Mouse (Mus musculus): ENCODE data around the gene Pgls. TPM values are rescaled to one million over a fixed set of nuclear protein-coding genes. Genes with fewer than 3 reads are reported as not detected.

The Pgls gene
- total and polyA plus RNA-seq, 2 experiments, result 111 to 119 TPM

DNA sequence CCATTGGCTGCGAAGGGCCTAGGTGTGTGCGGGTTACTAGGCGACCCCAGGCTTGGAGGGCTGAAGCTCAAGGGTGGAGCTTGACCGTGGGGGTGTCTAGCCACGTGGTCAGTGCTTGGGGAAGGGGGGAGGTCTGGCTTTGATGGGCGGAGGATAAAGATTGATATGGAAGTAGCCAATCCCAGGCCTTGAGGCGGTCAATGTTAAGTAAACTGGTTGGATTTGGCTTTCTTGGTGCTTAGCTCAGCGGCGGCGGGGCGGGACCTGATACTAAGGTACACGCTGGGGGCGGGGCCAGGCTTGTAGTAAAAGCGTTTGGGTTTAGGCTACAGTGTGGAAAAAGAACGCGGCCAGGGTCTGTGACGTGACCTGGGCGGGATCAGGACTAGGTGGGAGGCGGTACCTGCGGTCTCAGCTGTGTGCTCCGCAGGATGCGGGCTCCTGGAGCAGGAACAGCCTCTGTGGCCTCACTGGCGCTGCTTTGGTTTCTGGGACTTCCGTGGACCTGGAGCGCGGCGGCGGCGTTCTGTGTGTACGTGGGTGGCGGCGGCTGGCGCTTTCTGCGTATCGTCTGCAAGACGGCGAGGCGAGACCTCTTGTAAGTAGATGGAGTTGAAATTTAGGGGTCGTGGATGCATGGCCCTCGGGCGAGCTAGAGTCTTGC lies 21.6 kb upstream of the Pgls start:
- Histone ChIP-seq H3K9ac (ENCODE audit: low read depth, low read length) (peak overlapping the region; percentile 42), H3K79me2 (ENCODE audit: control insufficient read depth, insufficient read depth, low read length) (0 out of 2 replicates have a peak, but pooled peaks cover 2% of the 10 kb centered on the region), H3K27me3 (ENCODE audit: control insufficient read depth, insufficient read depth, low read length) (no peaks in the 10 kb centered on the region), H3K4me1 (ENCODE audit: control insufficient read depth, insufficient read depth, low read length) (peaks cover 4% of the 10 kb centered on the region; the same call in 1 of the 2 replicates), H3K36me3 (ENCODE audit: control insufficient read depth, insufficient read depth, low read length) (no peaks in the 10 kb centered on the region), H3K27ac (replicated peaks; ENCODE audit: insufficient read depth, low read depth, low read length) (peak overlapping the region; percentile 18), H3K4me3 (ENCODE audit: insufficient read depth, low read depth, low read length) (peak overlapping the region; percentile 48)
- WGBS, result 2% methylated on average over 41 of the region's 41 CpGs
- TF ChIP-seq POLR2A (IDR thresholded peaks at IDR 0.05; ENCODE audit: extremely low read depth, insufficient read depth, low read length) (0 out of 2 replicates have a peak, but pooled peaks have one; percentile 34), CTCF (IDR thresholded peaks at IDR 0.05; ENCODE audit: low read depth, low read length) (no peak)
- peak; percentile 96 for DNase-seq (ENCODE audit: extremely low read depth, low read depth, low spot score)

DNA sequence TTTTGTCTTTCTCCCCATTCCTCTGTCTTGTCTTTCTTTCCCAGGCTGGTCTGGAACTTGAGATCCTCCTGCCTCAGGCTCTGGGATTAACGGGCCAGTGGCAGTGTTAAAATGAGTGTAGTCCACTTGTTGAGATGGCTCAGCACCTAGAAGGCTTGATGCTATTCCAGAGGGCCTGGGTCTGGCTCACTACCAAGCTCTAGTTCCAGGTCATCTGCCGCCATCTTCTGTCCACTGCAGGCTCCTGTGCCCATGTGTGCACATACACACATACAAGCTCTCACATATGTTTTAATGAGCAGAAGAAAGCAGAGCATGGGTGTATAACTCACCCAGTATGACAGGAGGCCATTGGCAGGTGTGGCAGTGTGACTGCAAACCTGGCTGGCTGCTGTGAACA lies 19.9 kb upstream of the Pgls start:
- no peaks in the 10 kb centered on the region for H3K36me3 ChIP-seq (ENCODE audit: control insufficient read depth, insufficient read depth, low read length)
- 0 out of 2 replicates have a peak, but pooled peaks cover 2% of the 10 kb centered on the region for H3K79me2 ChIP-seq (ENCODE audit: control insufficient read depth, insufficient read depth, low read length)
- 84% methylated on average over 2 of the region's 2 CpGs for WGBS
- no peaks in the 10 kb centered on the region for H3K27me3 ChIP-seq (ENCODE audit: control insufficient read depth, insufficient read depth, low read length)
- TF ChIP-seq POLR2A (IDR thresholded peaks at IDR 0.05; ENCODE audit: extremely low read depth, insufficient read depth, low read length) (no peak), CTCF (IDR thresholded peaks at IDR 0.05; ENCODE audit: low read depth, low read length) (no peak)
- no peak overlapping the region for H3K9ac ChIP-seq (ENCODE audit: low read depth, low read length)
- H3K4me3 ChIP-seq (ENCODE audit: insufficient read depth, low read depth, low read length), result no peak overlapping the region
- DNase-seq (ENCODE audit: extremely low read depth, low read depth, low spot score), result no peak
- peaks cover 4% of the 10 kb centered on the region; the same call in 1 of the 2 replicates for H3K4me1 ChIP-seq (ENCODE audit: control insufficient read depth, insufficient read depth, low read length)
- H3K27ac ChIP-seq (replicated peaks; ENCODE audit: insufficient read depth, low read depth, low read length), result no peak overlapping the region

DNA sequence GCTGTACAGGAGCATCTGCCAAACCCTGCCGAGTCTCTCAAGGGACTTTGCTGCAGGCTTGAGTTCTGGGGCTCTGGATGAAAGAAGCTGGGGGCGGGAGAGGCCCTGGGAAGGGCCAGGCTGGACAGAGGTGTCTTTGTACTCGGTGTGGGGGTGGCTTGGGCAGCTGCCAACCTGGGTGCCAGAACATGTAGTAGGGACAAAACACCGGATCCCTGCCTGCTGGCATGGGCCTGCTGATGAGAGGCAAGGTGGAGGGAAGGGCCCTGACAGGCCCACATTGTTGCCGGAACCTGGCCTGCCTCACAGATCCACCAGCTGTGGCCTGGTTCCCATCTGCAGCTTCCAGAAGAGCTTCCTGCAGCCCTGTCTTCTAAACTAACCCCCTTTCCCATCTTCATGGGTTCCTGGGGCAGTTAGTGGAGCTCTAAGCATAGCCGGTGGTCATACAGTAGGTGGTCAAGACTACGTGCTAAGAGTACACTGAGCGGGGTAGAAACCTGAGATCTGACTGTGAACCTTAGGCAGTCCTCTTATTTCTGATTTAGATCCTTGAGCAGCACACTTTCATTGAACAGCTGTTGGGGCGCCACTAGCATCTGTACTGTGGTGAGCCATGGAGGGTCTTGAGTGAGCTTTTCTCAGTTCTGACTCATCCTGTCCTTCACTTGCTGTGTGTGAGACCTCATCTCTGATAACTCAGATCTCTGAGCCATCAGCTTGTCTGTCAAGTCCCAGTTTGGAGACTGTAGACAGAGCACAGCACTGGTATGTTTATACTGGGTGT lies 18.9 kb upstream of the Pgls start:
- DNase-seq (ENCODE audit: extremely low read depth, low read depth, low spot score), result no peak
- no peaks in the 10 kb centered on the region for H3K36me3 ChIP-seq (ENCODE audit: control insufficient read depth, insufficient read depth, low read length)
- no peak overlapping the region for H3K4me3 ChIP-seq (ENCODE audit: insufficient read depth, low read depth, low read length)
- no peak overlapping the region for H3K27ac ChIP-seq (replicated peaks; ENCODE audit: insufficient read depth, low read depth, low read length)
- WGBS, result 58% methylated on average over 9 of the region's 9 CpGs
- H3K9ac ChIP-seq (ENCODE audit: low read depth, low read length), result no peak overlapping the region
- peaks cover 3% of the 10 kb centered on the region; the same call in 1 of the 2 replicates for H3K4me1 ChIP-seq (ENCODE audit: control insufficient read depth, insufficient read depth, low read length)
- H3K27me3 ChIP-seq (ENCODE audit: control insufficient read depth, insufficient read depth, low read length), result no peaks in the 10 kb centered on the region
- TF ChIP-seq POLR2A (IDR thresholded peaks at IDR 0.05; ENCODE audit: extremely low read depth, insufficient read depth, low read length) (no peak), CTCF (IDR thresholded peaks at IDR 0.05; ENCODE audit: low read depth, low read length) (no peak)
- H3K79me2 ChIP-seq (ENCODE audit: control insufficient read depth, insufficient read depth, low read length), result 0 out of 2 replicates have a peak, but pooled peaks cover 2% of the 10 kb centered on the region

DNA sequence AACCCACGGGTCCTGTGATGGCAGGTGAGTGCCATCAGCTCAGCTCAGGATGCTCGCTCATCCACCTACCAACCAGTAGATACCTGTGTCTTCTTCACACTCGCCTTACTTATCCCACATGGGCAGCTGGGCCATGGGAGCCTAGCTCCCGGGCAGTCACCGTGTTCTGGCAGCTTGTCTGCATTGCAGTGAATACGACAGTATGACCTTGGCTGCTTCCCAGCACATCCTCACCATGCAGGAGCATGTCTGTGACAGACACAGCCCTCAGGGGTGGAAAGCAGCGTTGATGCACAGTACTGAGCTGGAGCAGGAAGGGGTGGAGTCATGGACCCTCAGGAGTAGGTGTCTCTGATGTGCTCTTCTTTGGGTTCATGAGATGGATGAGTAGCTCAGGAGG lies 17.6 kb upstream of the Pgls start:
- TF ChIP-seq CTCF (IDR thresholded peaks at IDR 0.05; ENCODE audit: low read depth, low read length) (no peak), POLR2A (IDR thresholded peaks at IDR 0.05; ENCODE audit: extremely low read depth, insufficient read depth, low read length) (no peak)
- 80% methylated on average over 7 of the region's 7 CpGs for WGBS
- Histone ChIP-seq H3K79me2 (ENCODE audit: control insufficient read depth, insufficient read depth, low read length) (0 out of 2 replicates have a peak, but pooled peaks cover 2% of the 10 kb centered on the region), H3K9ac (ENCODE audit: low read depth, low read length) (no peak overlapping the region), H3K4me1 (ENCODE audit: control insufficient read depth, insufficient read depth, low read length) (no peaks in the 10 kb centered on the region), H3K27ac (replicated peaks; ENCODE audit: insufficient read depth, low read depth, low read length) (no peak overlapping the region), H3K36me3 (ENCODE audit: control insufficient read depth, insufficient read depth, low read length) (no peaks in the 10 kb centered on the region), H3K27me3 (ENCODE audit: control insufficient read depth, insufficient read depth, low read length) (no peaks in the 10 kb centered on the region), H3K4me3 (ENCODE audit: insufficient read depth, low read depth, low read length) (no peak overlapping the region)
- no peak for DNase-seq (ENCODE audit: extremely low read depth, low read depth, low spot score)

DNA sequence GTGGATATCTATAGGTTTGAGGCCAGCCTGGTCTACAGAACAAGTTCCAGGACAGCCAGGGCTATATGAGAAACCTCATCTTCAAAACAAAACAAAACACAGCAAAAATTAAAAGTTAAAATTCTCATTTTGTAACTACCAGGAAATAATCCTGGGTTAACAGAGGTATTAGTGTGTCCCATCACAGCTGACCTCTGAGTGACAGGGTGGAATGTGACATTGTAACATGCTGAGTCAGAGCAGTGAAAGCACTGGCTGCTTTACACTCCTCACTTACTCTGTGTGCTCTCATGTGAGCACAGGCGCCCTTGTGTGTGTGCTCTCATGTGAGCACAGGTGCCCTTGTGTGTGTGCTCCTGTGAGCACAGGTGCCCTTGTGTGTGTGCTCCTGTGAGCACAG lies 17.0 kb upstream of the Pgls start:
- TF ChIP-seq POLR2A (IDR thresholded peaks at IDR 0.05; ENCODE audit: extremely low read depth, insufficient read depth, low read length) (no peak), CTCF (IDR thresholded peaks at IDR 0.05; ENCODE audit: low read depth, low read length) (no peak)
- H3K4me3 ChIP-seq (ENCODE audit: insufficient read depth, low read depth, low read length), result no peak overlapping the region
- no peak overlapping the region for H3K27ac ChIP-seq (replicated peaks; ENCODE audit: insufficient read depth, low read depth, low read length)
- H3K79me2 ChIP-seq (ENCODE audit: control insufficient read depth, insufficient read depth, low read length), result 0 out of 2 replicates have a peak, but pooled peaks cover 2% of the 10 kb centered on the region
- H3K9ac ChIP-seq (ENCODE audit: low read depth, low read length), result no peak overlapping the region
- no peaks in the 10 kb centered on the region for H3K36me3 ChIP-seq (ENCODE audit: control insufficient read depth, insufficient read depth, low read length)
- WGBS, result 67% methylated on average over 1 of the region's 1 CpGs
- H3K4me1 ChIP-seq (ENCODE audit: control insufficient read depth, insufficient read depth, low read length), result no peaks in the 10 kb centered on the region
- no peaks in the 10 kb centered on the region for H3K27me3 ChIP-seq (ENCODE audit: control insufficient read depth, insufficient read depth, low read length)
- no peak for DNase-seq (ENCODE audit: extremely low read depth, low read depth, low spot score)

All from liver, adult 2 months (tissue).